Mouse (Mus musculus) lung, postnatal 0 days (tissue): Measurements from ENCODE around the gene Mss51. TPM values are rescaled to one million over a fixed set of nuclear protein-coding genes. Genes with fewer than 3 reads are reported as not detected.

Source experiments
- ATAC-seq: fragments of 200-750 bp; cut with Nextera tagmentation; 2 replicates; pipeline ENCODE4 v1.8.0; 2017; ENCODE audit warnings: moderate library complexity
- DNase-seq: peaks from one replicate; pipeline ENCODE4 v3.0.0-alpha.2; 2016; ENCODE audit warnings: low spot score
- H3K27ac ChIP-seq: fragments of 300-500 bp; sonication (generic); 2 replicates; pipeline ENCODE4 v1.5.1; 2014; ENCODE audit warnings: antibody characterized with exemption, mild to moderate bottlenecking, low read length, mixed read lengths
- H3K27me3 ChIP-seq: fragments of 300-500 bp; sonication (generic); replicated peaks from 2 replicates; pipeline ENCODE4 v1.6.1; 2014; ENCODE audit warnings: low read length, mixed read lengths; ENCODE audit not compliant: insufficient read depth
- H3K36me3 ChIP-seq: fragments of 300-500 bp; sonication (generic); 2 replicates; pipeline ENCODE4 v1.6.1; 2014; ENCODE audit warnings: low read length, mixed read lengths; ENCODE audit not compliant: insufficient read depth
- H3K4me1 ChIP-seq: fragments of 300-500 bp; sonication (generic); 2 replicates; pipeline ENCODE4 v1.6.1; 2014; ENCODE audit warnings: antibody characterized with exemption, low read depth, low read length, mixed read lengths; ENCODE audit not compliant: insufficient read depth
- H3K4me2 ChIP-seq: fragments of 300-500 bp; sonication (generic); replicated peaks from 2 replicates; pipeline ENCODE4 v1.6.1; 2014; ENCODE audit warnings: low read depth, mild to moderate bottlenecking, low read length, moderate library complexity, mixed read lengths
- H3K4me3 ChIP-seq: fragments of 300-500 bp; sonication (generic); 2 replicates; pipeline ENCODE4 v1.5.1; 2014; ENCODE audit warnings: low read depth, low read length
- H3K9ac ChIP-seq: fragments of 300-500 bp; sonication (generic); replicated peaks from 2 replicates; pipeline ENCODE4 v1.6.1; 2014; ENCODE audit warnings: low read depth, mild to moderate bottlenecking
- H3K9me3 ChIP-seq: fragments of 300-500 bp; sonication (generic); 2 replicates; pipeline ENCODE4 v1.6.1; 2016; ENCODE audit warnings: low read length, mixed read lengths
- CTCF ChIP-seq: IDR thresholded peaks from 2 replicates; pipeline ENCODE4 v1.5.1; 2016; ENCODE audit warnings: antibody characterized with exemption, mild to moderate bottlenecking
- EP300 ChIP-seq: IDR thresholded peaks from 2 replicates; pipeline ENCODE4 v1.6.1; 2016; ENCODE audit warnings: antibody characterized with exemption, mild to moderate bottlenecking, control low read depth
- WGBS: fragments of 180-500 bp; shearing (Covaris S2); extraction: QIAGEN DNeasy Blood & Tissue Kit; methylation state at CpG from one replicate; pipeline ENCODE4 v1.1.7; 2014; 5-methylcytosine and 5-hydroxymethylcytosine counted together
- polyA plus RNA-seq: library from polyadenylated mRNA; unstranded; fragments of >200 nt; fragmentation: Nextera tagmentation; extraction: Ambion mirVana; gene quantifications from 2 replicates; pipeline ENCODE4 v1.2.1, GENCODE M21; 2015

Mss51 gene
- polyA plus RNA-seq, 1 experiment from 2014 or later = 0.20 TPM

DNA sequence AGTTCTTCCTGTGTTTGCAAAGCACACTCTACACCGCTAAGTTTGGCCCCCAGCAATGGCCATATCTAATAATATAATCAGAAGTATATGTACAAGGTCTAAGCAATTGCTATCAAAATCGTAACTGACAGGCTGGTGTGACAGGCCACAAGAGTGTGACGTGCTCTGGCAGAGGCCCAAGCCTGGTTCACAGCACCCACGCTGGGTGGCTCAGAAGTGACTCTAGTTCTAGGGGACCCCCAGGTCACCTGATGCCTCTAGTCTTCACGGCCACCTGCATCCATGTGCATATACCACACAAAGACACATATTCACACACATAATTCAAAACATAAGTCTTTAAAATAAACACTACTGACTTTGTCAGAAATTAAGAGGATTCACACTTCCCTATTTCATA, 43.8 kb downstream of the Mss51 start:
- Histone ChIP-seq H3K27me3 (no peaks in the 10 kb centered on the region), H3K4me3 (no peak overlapping the region), H3K4me1 (peaks cover 8% of the 10 kb centered on the region; the same call in 1 of the 2 replicates), H3K27ac (no peak overlapping the region), H3K4me2 (no peak overlapping the region), H3K9ac (no peak overlapping the region), H3K9me3 (no peaks in the 10 kb centered on the region), H3K36me3 (peaks cover 9% of the 10 kb centered on the region; the same call in 1 of the 2 replicates)
- ATAC-seq (no peak), DNase-seq (no peak)
- 87% methylated on average over 5 of the region's 5 CpGs for WGBS
- TF ChIP-seq CTCF (no peak), EP300 (no peak)

DNA sequence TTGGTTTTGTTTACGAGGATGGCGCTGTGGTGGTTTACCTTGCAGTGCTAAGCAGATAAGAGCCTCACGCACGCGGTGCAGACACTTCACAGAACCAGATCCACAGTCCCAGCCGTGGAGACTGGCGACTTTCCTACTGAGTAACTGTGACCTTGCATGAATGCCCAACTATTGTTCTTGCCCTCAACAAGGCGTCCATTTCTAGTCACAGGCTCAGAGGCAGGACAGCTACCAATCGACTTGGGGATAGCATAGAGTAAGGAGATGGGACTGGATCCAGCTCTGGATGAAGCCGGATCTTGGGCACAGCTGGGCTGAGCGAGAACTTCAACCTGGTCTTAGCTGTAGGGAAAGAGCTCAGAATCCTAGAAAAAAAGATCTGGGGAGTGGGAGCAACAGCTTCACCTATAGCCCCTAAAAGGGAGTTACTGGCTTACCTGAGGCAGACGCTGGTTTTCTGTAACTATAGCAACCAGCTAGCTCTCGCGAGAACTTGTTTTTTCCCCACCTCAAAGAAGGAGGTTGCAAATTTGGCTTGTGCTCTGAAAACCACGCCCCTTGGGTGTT, 44.9 kb downstream of the Mss51 start, which contains the start of gene Cfap70:
TSS of gene Cfap70 (minus strand) at position 462 of the 567 bp plus-strand sequence.
- peak; percentile 73 for ATAC-seq
- H3K9ac ChIP-seq = no peak within 1 kb of the TSS
- H3K4me2 ChIP-seq = peak within 1 kb of the TSS; percentile 67
- TF ChIP-seq EP300 = no peak
- no peak for TF ChIP-seq CTCF
- no peaks in the 10 kb centered on the region for H3K9me3 ChIP-seq
- H3K27me3 ChIP-seq = no peaks in the 10 kb centered on the region
- 2% methylated on average over 15 of the region's 15 CpGs for WGBS
- no peak within 1 kb of the TSS for H3K27ac ChIP-seq
- peak within 1 kb of the TSS; percentile 30 for H3K4me3 ChIP-seq
- peaks cover 8% of the 10 kb centered on the region; the same call in 1 of the 2 replicates for H3K4me1 ChIP-seq
- peak; percentile 85 for DNase-seq
- H3K36me3 ChIP-seq = peaks cover 9% of the 10 kb centered on the region; the same call in 1 of the 2 replicates

DNA sequence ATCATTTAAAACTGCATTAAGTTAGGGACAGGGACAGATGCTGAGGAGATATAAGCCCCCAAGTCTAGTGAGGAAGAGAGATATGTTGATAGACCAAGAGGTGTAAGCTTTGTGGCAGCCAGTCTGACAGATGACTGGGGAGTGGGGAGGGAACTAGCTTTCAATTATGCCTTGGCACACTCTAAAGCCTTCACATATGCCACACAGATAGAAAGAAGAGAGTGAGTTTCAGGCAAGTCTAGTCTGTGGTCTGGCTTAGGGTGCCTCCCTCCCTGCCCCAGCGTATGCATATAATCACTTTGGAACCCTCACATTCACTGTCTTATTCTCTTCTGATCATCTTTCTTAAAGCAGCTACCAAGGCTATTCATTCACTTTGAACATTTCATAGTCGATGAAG, 45.4 kb downstream of the Mss51 start:
- no peaks in the 10 kb centered on the region for H3K9me3 ChIP-seq
- peak overlapping the region; percentile 30 for H3K4me3 ChIP-seq
- WGBS = 15% methylated on average over 2 of the region's 2 CpGs
- peaks cover 8% of the 10 kb centered on the region; the same call in 1 of the 2 replicates for H3K4me1 ChIP-seq
- ATAC-seq (no peak), DNase-seq (no peak)
- no peak overlapping the region for H3K27ac ChIP-seq
- H3K9ac ChIP-seq = no peak overlapping the region
- peak overlapping the region; percentile 67 for H3K4me2 ChIP-seq
- H3K27me3 ChIP-seq = no peaks in the 10 kb centered on the region
- no peak for TF ChIP-seq EP300
- TF ChIP-seq CTCF = no peak
- H3K36me3 ChIP-seq = peaks cover 9% of the 10 kb centered on the region; the same call in 1 of the 2 replicates

DNA sequence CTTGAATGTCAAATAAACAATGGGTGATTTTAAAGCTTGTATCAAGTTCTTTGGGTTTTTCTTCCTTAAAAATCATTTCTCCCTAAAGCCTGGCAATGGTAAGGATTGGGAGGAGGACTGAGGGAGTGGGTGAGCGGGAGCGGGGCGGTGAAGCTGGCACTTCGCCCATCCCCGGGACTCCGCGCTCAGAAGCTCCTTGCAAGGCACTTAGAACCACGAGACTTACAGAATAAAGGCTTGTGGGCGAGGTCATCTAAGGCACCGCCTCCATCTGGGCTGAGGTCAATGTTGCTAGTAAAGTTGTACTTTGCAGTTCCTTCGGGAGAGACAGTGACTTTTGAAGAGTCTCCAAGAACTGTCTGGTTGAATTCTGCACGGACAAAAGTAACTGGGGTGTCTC, 49.5 kb downstream of the Mss51 start:
- H3K9ac ChIP-seq = no peak overlapping the region
- no peak overlapping the region for H3K4me3 ChIP-seq
- no peaks in the 10 kb centered on the region for H3K9me3 ChIP-seq
- TF ChIP-seq EP300 (no peak), CTCF (no peak)
- H3K27me3 ChIP-seq = no peaks in the 10 kb centered on the region
- no peaks in the 10 kb centered on the region for H3K36me3 ChIP-seq
- DNase-seq (no peak), ATAC-seq (peak; percentile 17; the same call in 1 of the 2 replicates)
- H3K4me1 ChIP-seq = peaks cover 8% of the 10 kb centered on the region; the same call in 1 of the 2 replicates
- H3K4me2 ChIP-seq = no peak overlapping the region
- 28% methylated on average over 12 of the region's 12 CpGs for WGBS
- no peak overlapping the region for H3K27ac ChIP-seq

DNA sequence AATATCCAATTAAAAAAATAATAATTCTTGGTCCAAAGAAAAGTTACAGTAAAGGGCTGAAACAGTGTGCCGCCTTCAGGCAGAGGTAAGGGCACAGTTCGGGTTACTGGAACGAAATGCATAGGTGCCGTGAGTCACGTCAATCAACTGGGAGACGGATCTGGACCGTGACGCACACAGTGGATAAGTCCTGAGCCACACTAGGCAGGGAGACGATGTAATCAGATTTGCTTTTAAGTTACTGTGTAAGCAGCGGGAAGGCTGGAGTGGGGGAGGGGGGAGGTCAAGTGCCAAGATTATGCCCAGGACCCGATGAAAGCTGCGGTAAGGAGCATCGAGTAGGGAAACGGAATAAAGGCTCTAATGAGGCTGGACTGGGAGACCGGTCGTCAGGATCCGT, 54.4 kb downstream of the Mss51 start:
- TF ChIP-seq EP300 = no peak
- no peak for TF ChIP-seq CTCF
- H3K4me1 ChIP-seq = no peaks in the 10 kb centered on the region
- H3K4me2 ChIP-seq = no peak overlapping the region
- 49% methylated on average over 17 of the region's 17 CpGs for WGBS
- no peak overlapping the region for H3K9ac ChIP-seq
- no peak overlapping the region for H3K27ac ChIP-seq
- DNase-seq = no peak
- no peak overlapping the region for H3K4me3 ChIP-seq
- H3K36me3 ChIP-seq = no peaks in the 10 kb centered on the region
- H3K9me3 ChIP-seq = no peaks in the 10 kb centered on the region
- H3K27me3 ChIP-seq = no peaks in the 10 kb centered on the region
- ATAC-seq = no peak

DNA sequence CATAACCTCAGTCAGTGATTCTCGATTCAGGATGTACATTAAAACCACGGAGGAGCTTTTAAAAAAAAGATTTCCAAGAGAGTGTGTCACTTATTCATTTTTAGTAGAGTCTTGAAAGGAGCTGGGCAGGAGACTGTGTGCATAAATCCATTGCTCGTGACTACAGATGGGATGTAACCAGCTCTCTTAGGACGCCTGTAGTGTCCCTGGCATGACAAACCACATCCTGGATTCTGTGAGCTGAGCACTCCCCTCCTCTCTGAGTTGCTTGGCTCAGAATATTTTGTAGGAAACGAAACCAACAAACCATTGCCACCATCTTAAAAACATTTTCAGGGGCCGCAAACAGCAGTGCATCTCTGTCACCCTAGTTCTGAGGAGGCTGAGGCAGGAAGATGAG, 59.7 kb downstream of the Mss51 start:
- H3K4me2 ChIP-seq = no peak overlapping the region
- DNase-seq (no peak), ATAC-seq (no peak)
- no peak overlapping the region for H3K27ac ChIP-seq
- H3K4me3 ChIP-seq = no peak overlapping the region
- H3K4me1 ChIP-seq = no peaks in the 10 kb centered on the region
- H3K9ac ChIP-seq = no peak overlapping the region
- no peaks in the 10 kb centered on the region for H3K27me3 ChIP-seq
- no peaks in the 10 kb centered on the region for H3K9me3 ChIP-seq
- H3K36me3 ChIP-seq = no peaks in the 10 kb centered on the region
- WGBS = 58% methylated on average over 6 of the region's 6 CpGs
- TF ChIP-seq EP300 = no peak
- no peak for TF ChIP-seq CTCF

Other genes starting within 250 kb of the Mss51 start
- gene Kcnk16, start 227.7 kb downstream of the Mss51 start, polyA plus RNA-seq = 0.20 TPM in 1 of 2 replicates, not detected in the other
- 12.6 and 13.0 TPM in 2 replicates for gene Nudt13, start 202.2 kb downstream of the Mss51 start, polyA plus RNA-seq
- gene Ecd, start 148.8 kb downstream of the Mss51 start, polyA plus RNA-seq = 19.0 and 19.1 TPM in 2 replicates
- 14.7 and 16.9 TPM in 2 replicates for gene Fam149b, start 148.7 kb downstream of the Mss51 start, polyA plus RNA-seq
- 34.7 and 37.9 TPM in 2 replicates for gene Dnajc9, start 108.0 kb downstream of the Mss51 start, polyA plus RNA-seq
- 58.5 and 64.4 TPM in 2 replicates for gene Mrps16, start 103.3 kb downstream of the Mss51 start, polyA plus RNA-seq
- gene Cfap70, start 44.7 kb downstream of the Mss51 start, polyA plus RNA-seq = 3.7 and 4.0 TPM in 2 replicates
- gene Anxa7, start 16.8 kb downstream of the Mss51 start, polyA plus RNA-seq = 52.9 and 56.9 TPM in 2 replicates
- gene Ppp3cb, start 49.7 kb upstream of the Mss51 start, polyA plus RNA-seq = 24.2 and 26.6 TPM in 2 replicates
- gene Usp54, start 144.2 kb upstream of the Mss51 start, polyA plus RNA-seq = 3.9 and 5.0 TPM in 2 replicates
- 0.38 and 0.40 TPM in 2 replicates for gene Myoz1, start 159.6 kb upstream of the Mss51 start, polyA plus RNA-seq
- gene Synpo2l, start 171.5 kb upstream of the Mss51 start, polyA plus RNA-seq = 0.63 and 0.96 TPM in 2 replicates
- gene Sec24c, start 177.4 kb upstream of the Mss51 start, polyA plus RNA-seq = 37.6 and 40.1 TPM in 2 replicates
- gene Fut11, start 198.1 kb upstream of the Mss51 start, polyA plus RNA-seq = 24.2 and 26.3 TPM in 2 replicates
- gene Chchd1, start 206.1 kb upstream of the Mss51 start, polyA plus RNA-seq = 109 and 114 TPM in 2 replicates
- gene Zswim8, start 210.7 kb upstream of the Mss51 start, polyA plus RNA-seq = 21.7 and 24.1 TPM in 2 replicates
- 12.9 and 15.6 TPM in 2 replicates for gene Ndst2, start 237.7 kb upstream of the Mss51 start, polyA plus RNA-seq